Mouse (Mus musculus) brain, adult 2 months (tissue): ENCODE measurements around the gene Tnfrsf13c.

ENCODE experiments used
- DNase-seq: peaks from one replicate; pipeline ENCODE4 v3.0.0; 2011; ENCODE audit warnings: low read depth, low spot score

The Tnfrsf13c gene

DNA sequence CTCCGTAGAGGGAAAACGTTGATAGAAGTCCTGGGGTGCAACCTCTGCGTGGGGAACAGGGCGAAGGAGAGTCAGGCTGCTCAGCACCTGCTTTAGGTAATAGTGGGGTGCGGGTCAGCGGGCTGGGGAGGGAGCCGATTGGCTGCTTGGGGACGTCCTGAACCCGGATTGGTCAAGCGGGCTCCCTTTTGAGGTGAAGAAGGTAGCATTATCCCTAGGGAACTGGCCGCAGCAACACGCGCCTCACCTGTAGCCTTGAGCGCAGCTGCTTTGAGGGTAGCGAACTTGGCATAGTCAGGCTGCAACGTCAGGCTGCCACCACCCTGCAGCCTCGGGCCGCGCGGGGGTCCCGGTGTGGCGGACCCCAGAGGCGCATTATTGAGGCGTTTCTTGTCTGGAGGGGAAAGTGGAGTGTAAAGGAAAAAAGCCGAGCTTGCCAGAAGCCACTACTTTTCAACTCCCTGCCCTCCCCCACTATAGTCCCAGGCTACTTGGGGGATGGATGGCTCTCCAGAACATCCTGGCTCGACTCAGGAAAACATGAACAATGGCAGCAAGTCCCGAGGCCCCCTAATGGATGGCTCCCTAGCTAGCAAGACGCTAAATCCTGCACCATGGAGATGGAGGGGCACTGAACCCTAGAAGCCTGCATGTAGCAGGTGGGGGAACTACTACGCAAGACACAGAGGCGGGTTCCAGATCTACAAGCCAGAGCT is 16.5 kb downstream of the Tnfrsf13c start:
- no peak for DNase-seq

DNA sequence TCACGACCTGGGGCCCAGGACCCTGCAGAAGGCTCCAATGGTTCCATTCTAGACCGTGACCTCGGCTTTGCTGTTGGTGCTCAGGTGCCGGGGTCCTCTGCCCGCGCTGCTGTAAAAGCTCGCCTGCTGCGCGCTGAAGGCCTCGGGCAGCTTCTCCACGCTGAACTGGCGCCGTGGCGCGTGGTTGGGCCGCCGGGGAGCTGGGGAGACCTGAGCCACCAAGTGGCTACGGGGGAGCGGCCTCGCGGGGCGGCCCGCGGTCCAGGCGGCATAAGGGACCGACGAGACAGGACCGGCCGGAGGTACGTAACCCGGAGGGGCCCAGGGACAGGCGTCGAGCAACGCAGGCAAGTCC is 17.1 kb downstream of the Tnfrsf13c start:
- DNase-seq, result no peak

DNA sequence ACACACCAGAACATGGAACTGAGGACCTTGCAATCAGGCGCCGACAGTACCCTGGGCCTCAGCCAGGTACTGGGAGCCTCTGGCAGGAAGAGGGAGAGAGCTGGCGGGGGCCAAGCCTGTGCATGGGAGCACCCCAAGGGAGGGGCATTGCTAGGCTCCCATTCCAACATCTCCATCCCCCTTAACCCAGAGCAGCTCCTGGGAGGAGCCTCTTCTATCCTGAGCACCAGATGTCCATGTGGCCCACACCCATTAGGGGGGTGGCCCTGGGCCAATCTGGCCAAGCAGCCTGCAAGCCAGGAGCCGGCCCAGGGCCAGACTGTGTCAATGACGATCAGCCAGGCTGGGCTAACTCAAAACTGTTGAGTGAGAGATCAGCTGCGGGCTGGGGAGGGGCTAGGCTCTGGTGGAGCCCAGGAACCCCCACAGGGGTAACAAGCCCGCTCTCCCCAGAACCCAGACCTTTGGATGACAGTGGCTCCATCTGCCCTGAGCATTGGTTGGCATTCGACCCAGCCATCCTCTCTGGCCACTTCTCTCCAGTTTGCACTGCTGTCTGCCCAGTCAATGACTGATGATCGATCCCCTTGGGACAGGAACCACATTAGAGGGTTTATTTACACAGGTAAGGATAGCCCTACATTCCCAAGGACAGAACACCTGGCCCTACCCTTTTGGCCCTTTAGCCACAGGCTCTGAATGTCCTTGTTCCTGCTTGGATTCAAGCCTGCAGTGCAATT is 17.6 kb downstream of the Tnfrsf13c start:
- DNase-seq, result peak; percentile 96

DNA sequence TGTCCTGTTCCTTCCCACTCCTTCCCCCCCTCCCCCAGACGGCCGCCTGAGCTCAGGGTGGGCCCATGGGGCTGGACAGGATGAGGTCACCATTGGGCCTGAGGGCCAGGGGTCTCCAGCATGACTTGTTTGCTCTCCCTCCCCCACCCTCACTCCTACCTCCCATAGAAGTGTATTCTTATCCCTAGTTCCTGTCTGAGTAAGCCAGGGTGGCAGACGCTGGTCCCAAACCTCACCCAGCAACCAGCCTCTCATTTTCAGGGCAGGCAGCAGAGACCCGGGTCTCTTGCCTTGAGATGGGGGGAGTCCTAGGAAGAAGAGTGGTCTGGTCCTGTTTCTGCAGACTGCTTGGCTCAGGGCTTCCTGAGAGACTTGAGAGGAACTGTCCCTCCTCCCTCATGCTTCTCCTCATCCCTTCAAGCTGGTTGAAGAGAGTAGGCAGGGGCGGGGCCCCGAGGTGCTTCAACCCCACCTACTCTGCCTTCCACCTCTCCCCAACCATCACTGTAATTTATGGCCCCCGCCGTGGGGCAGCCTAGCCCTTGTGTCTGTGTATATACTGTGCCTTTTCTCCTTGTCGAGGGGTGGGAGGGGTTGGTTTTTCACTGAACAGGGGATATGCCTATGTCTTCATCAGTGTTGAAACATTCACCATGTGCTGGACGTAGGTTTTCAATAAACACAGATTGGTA is 19.3 kb downstream of the Tnfrsf13c start:
- no peak for DNase-seq

DNA sequence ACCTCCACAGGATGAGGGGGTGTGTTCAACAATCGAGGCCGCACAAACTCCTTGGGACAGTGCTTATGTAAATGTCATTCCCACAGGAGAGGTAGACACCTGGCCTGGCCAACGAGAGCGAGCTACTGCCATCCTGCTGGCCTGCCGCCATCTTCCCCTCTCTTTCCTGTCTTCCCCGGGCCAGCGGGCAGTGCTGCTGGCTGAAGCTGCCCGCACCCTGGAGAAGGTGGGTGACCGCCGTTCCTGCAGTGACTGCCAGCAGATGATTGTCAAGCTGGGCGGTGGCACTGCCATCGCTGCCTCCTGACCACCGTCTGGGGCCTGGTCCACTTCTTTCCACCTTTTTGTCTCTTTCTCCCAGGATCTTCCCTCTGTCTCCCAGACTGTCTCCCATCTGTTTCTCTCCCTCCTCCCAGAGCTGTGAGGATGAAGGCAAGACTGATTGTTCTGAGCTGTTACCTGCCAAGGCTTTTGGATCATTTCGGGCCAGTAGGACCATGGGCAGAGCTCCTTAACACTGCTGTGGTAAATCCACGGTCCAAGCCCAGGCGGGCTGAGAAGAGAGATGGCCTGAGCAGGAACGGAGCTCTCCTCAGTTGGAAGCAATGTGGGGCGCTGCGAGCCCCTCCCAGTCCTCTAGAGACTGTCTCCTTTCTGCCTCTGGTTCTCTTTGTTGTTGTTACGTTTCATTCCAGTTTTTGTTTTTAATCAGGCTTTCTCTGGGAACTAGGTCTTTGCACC is 20.4 kb downstream of the Tnfrsf13c start:
- peak; percentile 82 for DNase-seq

DNA sequence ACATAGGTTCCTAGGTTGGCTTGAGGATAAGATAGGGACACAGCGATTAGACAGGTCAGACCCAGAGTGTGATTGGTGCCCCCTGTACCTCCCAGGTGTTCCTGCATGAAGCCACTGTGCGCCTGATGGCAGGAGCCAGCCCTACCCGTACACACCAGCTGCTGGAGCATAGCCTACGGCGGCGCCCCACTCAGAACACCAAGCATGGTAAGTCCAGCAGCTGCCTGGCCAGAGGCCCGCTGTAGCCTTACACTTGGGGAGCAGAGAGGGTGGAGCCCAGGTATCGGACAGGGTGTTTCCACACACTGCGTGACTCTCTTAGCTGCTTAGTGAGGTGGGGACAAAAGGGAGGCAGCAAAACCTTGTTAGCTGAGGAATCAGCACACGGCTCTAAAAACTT is 21.1 kb downstream of the Tnfrsf13c start:
- no peak for DNase-seq

DNA sequence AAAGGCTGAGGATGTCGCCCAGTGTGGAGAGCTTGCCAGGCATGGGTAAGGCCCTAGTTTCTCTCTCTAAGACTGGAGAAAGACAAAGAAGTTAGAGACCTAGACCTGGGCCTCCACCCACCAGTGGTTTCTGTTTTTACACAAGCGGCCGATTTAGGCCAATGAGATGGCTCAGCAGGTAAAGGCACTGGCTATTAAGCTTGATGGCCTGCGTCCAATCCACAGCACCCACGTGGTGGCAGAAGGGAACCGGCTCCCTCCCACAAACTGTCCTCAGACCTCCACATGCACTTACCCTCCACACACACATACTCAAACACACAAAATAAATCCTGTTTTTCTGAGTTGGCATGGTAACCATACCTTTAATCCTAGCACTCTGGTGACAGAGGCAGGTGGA is 22.1 kb downstream of the Tnfrsf13c start:
- no peak for DNase-seq

DNA sequence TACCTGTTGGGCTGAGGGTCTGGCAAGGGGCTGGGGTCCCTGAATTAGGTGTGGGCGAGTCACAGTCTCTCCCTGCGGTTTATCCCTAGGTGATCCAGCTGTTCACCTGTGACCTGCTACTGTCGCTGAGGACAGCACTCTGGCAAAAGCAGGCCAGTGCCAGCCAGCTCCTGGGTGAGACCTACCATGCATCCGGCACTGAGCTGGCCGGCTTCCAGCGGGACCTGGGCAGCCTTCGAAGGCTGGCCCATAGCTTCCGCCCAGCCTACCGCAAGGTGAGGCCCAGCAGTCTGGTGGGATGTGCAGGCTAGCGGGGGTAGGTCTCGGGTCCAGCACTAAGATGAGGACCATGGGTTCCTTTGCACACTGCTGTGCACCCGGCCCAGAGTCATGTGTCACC is 24.6 kb downstream of the Tnfrsf13c start:
- no peak for DNase-seq

DNA sequence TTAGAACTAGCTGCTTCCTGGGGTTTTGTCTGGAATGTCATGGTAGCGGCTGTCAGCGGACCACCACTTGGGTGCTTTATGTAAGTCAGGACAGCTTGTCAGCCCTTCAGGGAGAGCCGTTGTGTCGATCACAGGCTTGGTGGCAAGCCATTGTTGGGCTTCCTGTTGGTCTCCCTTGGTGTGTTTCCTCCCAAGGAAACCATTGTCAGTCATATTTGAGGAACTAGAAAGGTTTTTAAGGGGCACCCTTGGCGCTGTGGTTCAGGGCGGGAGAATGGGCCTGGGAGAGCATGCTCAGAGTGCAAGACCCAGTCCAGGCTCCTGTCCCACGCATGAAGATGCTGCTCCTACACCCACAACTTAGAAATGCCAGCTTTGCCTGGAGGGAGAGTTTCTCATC is 25.8 kb downstream of the Tnfrsf13c start:
- no peak for DNase-seq

DNA sequence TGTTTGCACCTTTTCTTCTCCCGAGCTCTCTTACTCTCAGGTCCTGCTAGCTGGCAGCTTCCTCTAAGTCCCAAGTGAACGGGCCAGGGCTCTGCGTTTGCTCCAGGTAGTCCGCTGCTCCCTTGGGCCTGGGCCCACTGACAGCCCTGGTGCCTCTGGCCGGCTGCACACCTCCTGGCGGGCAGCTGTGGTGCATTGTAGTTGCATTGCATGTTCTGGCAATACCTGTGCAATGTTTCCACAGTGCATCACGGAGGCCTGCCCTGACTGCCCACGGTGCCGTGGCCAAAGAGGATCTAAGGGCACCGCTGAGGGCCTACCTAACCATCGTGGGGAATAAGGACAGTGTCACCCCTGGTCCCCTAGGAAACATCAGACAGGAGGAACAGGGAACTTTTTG is 26.2 kb downstream of the Tnfrsf13c start:
- DNase-seq, result no peak

DNA sequence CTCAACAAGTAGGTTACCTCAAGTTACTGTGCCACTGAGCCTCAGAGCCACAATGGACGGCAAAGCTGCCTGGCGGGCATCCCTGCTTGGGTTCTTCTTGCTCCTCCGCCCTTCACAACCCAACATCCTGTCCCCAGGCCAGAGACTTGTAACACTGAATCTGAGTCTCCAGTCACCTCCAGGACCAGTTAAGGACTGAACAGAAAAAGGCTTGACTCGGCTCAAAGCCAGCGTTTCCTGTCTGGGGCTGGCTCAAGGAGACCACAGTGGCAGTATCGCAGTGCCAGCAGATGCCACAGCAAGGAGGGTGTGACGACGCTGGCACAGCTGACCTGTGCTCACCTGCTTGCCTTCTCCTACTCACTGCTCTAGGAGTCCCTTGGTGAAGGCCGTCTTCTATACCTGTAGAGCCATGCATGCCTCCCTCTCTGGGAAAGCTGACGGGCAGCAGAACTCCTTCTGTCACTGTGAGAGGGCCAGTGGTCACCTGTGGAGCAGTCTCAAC is 26.9 kb downstream of the Tnfrsf13c start:
- DNase-seq, result no peak

DNA sequence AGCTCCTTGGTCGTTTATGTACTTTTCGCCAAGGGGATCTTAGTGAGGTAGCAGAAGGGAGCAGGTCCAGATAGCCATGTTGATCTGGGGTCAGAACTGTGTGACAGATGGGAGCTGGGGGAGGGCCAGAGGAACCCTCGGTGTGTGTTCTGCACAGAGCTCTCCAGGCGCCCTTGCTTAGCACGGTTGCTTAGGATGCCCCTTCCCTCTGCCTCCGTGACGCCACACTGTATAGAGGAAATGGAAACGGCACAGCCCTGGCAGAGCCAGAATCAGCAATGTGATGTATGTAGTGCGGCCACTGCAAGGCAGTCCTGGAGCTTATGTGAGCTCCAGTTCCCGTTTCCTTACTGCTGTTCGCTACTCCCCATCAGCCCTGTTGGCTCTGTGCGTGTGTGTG is 27.9 kb downstream of the Tnfrsf13c start:
- peak; percentile 62 for DNase-seq

DNA sequence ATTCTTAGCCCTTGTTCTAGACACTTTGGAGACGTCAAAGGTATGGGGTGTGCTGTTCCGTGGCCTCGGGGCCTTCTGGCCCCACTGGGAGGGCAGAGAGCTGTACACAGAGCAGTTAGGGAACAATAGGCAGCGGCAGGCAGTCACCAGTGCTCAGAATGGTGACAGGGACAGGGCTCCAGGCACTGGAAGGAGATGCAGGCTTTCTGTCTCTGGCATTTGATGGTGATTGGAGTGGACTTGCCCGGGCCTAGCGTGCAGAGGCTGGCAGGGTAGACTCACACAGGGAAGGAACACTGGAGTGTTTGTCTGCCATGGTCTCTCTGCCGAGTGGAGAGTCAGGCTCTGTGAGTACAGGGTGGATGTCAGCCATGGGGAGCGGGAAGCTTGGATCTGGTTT is 31.6 kb downstream of the Tnfrsf13c start:
- DNase-seq, result peak; percentile 73

DNA sequence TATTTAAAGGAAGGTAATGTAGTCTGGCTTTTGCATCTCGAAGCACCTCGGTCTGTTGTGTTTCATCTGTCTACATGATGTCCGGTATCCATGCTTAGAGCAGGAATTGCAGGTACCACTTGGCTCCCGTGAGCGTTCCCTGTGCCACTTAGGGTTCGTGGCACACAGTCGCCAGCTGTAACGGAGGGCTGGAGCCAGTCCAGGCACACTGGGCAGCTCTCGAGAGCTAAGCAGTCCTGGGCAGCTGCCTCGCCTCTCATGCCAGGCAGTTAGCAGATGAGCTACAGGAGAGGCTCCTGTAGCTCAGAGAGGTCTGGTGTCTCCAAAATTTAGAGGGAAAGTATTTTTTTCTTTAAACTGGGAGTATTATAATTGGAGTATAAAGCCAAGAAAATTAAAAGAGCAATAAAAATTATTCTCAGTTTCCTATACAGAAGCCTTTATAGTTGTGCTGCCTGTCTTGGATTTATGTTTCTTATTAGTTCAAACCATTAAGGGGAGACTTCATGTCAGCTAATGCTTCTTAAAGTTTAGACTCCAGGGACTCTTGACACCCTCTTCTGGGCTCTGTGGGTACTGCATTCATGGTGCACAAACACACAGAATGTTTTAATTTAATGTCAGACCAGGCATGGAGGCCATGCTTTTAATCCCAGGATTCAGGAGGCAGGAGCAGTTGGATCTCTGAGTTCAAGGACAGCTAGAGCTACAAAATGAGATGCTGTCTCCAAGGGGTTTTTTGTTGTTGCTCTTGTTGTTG is 35.5 kb downstream of the Tnfrsf13c start:
- DNase-seq, result no peak

DNA sequence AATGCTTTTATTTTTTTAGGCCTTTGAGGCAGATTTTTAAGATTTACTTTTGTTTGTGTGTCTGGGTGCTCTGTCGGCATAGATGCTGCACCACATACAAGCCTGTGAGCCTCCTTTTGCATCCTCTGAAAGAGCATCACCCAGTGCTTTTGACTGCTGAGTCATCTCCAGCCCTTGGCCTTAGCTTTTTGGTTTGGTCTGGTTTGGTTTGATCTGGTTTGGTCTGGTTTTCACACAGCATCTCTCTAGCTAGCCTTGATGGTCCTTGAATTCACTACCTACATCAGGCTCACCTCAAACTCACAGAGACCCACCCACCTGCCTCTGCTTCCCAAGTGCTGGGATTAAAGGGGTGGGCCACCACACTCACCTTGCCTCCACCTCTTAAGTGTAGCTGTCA is 36.2 kb downstream of the Tnfrsf13c start:
- DNase-seq, result no peak

DNA sequence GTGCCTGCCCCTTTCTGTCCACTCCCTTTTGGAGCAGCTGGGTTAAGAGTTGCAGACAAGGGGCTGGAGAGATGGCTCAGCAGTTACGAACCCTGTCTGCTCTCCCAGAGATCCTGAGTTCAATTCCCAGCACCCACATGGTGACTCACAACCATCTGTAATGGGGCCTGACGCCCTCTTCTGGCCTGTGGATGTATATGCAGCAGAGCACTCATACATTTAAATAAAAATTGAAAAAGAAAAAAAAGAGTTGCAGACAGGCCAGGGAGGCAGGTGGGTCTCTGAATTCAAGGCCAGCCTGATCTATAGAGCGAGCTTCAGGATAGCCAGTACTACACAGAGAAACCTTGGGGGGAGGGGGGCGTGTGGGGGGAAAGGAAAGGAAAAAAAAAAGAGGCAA is 36.8 kb downstream of the Tnfrsf13c start:
- no peak for DNase-seq

DNA sequence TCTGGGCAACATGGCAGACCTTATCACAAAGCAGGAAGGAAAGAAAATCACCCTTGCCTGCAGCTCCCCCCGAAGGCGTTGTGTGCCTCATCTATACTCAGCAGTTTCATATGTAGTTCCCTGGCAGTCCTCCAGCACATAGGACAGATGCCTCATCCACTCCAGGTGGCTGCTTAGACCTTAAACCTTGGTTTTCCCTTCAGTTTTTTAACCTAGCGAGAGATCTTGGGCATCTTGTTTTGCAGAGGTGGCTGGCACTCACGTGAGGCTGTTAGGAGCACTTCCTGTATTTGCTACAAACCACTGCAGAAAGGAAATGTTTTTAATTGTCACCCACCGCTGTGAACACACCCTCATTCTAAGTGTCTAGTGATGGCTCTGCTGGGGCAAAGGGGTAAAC is 37.2 kb downstream of the Tnfrsf13c start:
- DNase-seq, result no peak

DNA sequence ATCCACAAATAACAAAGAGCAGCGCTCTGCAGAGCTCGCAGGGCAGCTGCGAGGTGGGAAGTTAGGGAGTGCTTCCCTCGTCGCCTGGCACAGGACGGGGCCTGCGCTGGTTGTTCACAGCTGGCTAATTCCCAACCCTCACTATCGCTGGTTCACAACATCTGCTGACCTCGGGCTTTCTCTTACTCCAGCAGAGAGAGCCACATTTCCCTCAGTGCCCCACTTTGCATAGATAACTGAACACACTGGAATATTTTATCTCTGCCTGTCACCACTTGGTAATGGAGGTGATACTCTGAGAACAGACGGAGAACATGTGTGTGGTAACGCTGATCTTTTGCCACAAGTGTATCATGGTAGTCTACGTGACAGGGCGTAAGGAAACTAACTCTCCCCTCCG is 38.0 kb downstream of the Tnfrsf13c start:
- DNase-seq, result peak; percentile 59

DNA sequence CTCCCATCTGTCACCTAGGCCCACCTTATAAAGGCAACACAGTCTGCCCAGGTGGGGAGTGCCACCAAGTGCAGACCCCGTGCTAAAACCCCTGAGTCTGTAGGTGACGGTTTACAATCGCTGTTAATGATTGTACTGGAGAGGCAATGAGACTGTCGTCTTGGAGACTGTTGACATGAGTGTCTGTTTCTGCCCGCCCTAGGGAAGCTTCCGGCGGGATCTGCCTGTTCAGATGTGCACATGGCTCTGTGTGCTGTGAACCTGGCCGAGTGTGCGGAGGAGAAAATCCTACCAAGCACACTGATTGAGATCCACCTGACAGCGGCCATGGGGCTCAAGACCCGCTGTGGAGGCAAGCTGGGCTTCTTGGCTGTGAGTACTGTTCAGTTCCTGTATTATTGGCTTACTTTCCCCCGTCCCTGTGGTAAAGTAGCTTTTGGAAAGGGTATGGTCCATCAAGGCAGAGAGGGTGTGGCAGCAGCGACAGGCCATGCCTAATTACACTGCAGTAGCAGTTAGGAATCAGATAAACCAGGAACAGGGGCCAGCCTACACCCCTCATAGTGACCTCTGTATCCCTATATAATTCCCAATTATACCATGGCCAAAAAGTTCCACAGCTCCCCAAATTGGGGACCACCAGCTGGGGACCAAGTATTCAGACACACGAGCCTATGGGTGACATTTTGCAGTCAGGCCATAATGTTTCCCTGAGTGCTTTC is 38.9 kb downstream of the Tnfrsf13c start:
- no peak for DNase-seq

DNA sequence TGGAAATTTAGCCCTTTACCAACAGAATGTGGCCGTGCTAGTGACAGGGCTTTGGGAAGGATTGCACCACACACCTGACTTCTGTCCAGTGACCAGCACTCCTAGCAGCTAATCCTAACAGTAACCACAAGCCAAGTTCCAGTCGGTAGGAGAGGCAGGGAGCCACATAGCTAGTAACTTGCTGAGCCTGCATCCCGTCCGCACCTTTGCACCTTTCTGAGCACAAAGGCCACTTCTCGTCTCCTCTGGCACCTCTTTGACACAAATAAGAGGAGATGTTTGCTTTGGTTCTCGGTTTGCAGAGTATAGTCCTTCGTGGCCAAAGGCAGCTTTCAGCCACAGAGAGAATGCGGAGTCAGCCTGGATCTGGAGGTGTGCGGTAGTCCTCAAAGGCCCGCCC is 39.5 kb downstream of the Tnfrsf13c start:
- DNase-seq, result no peak

DNA sequence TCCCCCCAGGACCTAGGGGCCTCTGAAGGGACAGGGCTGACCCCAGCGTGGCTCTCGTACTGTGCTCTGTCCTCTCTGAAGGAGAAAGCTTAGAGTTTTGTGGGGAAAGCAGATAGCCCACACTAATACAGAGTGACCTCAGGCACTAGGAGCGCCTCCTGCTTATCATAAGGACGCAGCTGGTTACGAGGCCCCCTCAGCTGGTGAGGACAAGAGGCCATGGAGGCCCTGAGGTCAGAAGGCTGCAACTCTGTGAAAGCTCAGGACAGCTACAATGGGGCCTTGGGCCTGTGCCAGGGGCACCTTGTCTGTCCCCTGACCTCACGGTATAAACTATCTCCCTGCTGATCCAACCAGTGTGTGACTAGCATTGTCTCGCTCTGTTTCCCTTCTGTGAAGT is 40.0 kb downstream of the Tnfrsf13c start:
- no peak for DNase-seq
